Mouse (Mus musculus) brown adipose tissue, adult 24 weeks (tissue): ENCODE results near the gene Ahnak2. TPM values are rescaled to one million over a fixed set of nuclear protein-coding genes. Genes with fewer than 3 reads are reported as not detected.
A peak's percentile ranks its signal among the peaks of the same experiment; 100 is the strongest.
"Not testable (repeated sequence)": the region's sequence is repeated elsewhere in the genome, so short reads cannot be mapped to it uniquely, and the experiment has no call there.

Experiments used
- H3K27ac ChIP-seq: fragments of 200-500 bp; replicated peaks from 2 replicates; pipeline ENCODE4 v1.5.1; 2012; ENCODE audit warnings: low read depth, mild to moderate bottlenecking, low read length
- H3K4me1 ChIP-seq: fragments of 200-500 bp; 2 replicates; pipeline ENCODE4 v1.6.1; 2012; ENCODE audit warnings: low read length, mixed read lengths; ENCODE audit not compliant: control insufficient read depth, insufficient read depth, insufficient read length
- H3K4me3 ChIP-seq: fragments of 200-500 bp; 2 replicates; pipeline ENCODE4 v1.5.1; 2012; ENCODE audit warnings: low read depth, mild to moderate bottlenecking, low read length, moderate library complexity; ENCODE audit not compliant: insufficient read depth
- polyA plus RNA-seq: library from polyadenylated mRNA; stranded (reverse); fragments of >200 nt; gene quantifications from 2 replicates; pipeline ENCODE4 v1.2.4, GENCODE M21; 2012; ENCODE audit not compliant: missing spikeins, insufficient read depth, insufficient read length

Ahnak2 gene
- polyA plus RNA-seq, result 2.9 and 3.2 TPM in 2 replicates

GRCm38 (mm10) chr12:112801864-112802846 is at the start of gene Ahnak2:
TSS of gene Ahnak2 (minus strand) at chr12:112802657.
- Histone ChIP-seq H3K4me3 (peak within 1 kb of the TSS; percentile 19), H3K27ac (no peak within 1 kb of the TSS), H3K4me1 (no peaks in the 10 kb centered on the region)

GRCm38 (mm10) chr12:112851116-112851515 is 48.7 kb upstream of the Ahnak2 start:
- Histone ChIP-seq H3K4me3 (no peak overlapping the region), H3K27ac (no peak overlapping the region)

GRCm38 (mm10) chr12:112850344-112850743 is 47.9 kb upstream of the Ahnak2 start:
- Histone ChIP-seq H3K4me3 (no peak overlapping the region), H3K27ac (no peak overlapping the region), H3K4me1 (no peaks in the 10 kb centered on the region)

More at GRCm38 (mm10) chr12:112851116-112851515, 48.7 kb upstream of the Ahnak2 start:
- H3K4me1 ChIP-seq, result no peaks in the 10 kb centered on the region

- no peak overlapping the region for H3K27ac ChIP-seq
- no peak overlapping the region for H3K4me3 ChIP-seq
- H3K4me1 ChIP-seq, result no peaks in the 10 kb centered on the region
These were observed 47.0 kb upstream of the Ahnak2 start for GRCm38 (mm10) chr12:112849235-112850022.

- no peak overlapping the region for H3K27ac ChIP-seq
- H3K4me1 ChIP-seq, result no peaks in the 10 kb centered on the region
- H3K4me3 ChIP-seq, result no peak overlapping the region
These were observed 45.4 kb upstream of the Ahnak2 start for GRCm38 (mm10) chr12:112847880-112848279.

- H3K4me1 ChIP-seq, result no peaks in the 10 kb centered on the region
- H3K4me3 ChIP-seq, result no peak overlapping the region
These were observed 41.3 kb upstream of the Ahnak2 start for GRCm38 (mm10) chr12:112843803-112844202.

GRCm38 (mm10) chr12:112842128-112842527 is 39.7 kb upstream of the Ahnak2 start:
- not testable (repeated sequence) for H3K4me3 ChIP-seq, H3K4me1 ChIP-seq, H3K27ac ChIP-seq

More at GRCm38 (mm10) chr12:112843803-112844202, 41.3 kb upstream of the Ahnak2 start:
- H3K27ac ChIP-seq, result no peak overlapping the region

- not testable (repeated sequence) for H3K27ac ChIP-seq, H3K4me3 ChIP-seq, H3K4me1 ChIP-seq
These were observed 39.0 kb upstream of the Ahnak2 start for GRCm38 (mm10) chr12:112841338-112841892.

GRCm38 (mm10) chr12:112840209-112841086 is 38.0 kb upstream of the Ahnak2 start:
- Histone ChIP-seq H3K4me1 (no peaks in the 10 kb centered on the region), H3K4me3 (no peak overlapping the region), H3K27ac (peak overlapping the region; percentile 48)

- no peaks in the 10 kb centered on the region for H3K4me1 ChIP-seq
- H3K4me3 ChIP-seq, result no peak overlapping the region
- no peak overlapping the region for H3K27ac ChIP-seq
These were observed 32.6 kb upstream of the Ahnak2 start for GRCm38 (mm10) chr12:112835046-112835445.

GRCm38 (mm10) chr12:112833527-112833926 is 31.1 kb upstream of the Ahnak2 start:
- H3K27ac ChIP-seq, result no peak overlapping the region
- H3K4me1 ChIP-seq, result no peaks in the 10 kb centered on the region
- no peak overlapping the region for H3K4me3 ChIP-seq

- Histone ChIP-seq H3K27ac (no peak overlapping the region), H3K4me1 (peaks cover 9% of the 10 kb centered on the region; the same call in 1 of the 2 replicates), H3K4me3 (no peak overlapping the region)
These were observed 30.0 kb upstream of the Ahnak2 start for GRCm38 (mm10) chr12:112832411-112832810.

- Histone ChIP-seq H3K4me3 (peak overlapping the region; percentile 89; the same call in 1 of the 2 replicates), H3K27ac (no peak overlapping the region), H3K4me1 (peaks cover 9% of the 10 kb centered on the region; the same call in 1 of the 2 replicates)
These were observed 28.1 kb upstream of the Ahnak2 start for GRCm38 (mm10) chr12:112830570-112830969.

- Histone ChIP-seq H3K4me1 (peaks cover 9% of the 10 kb centered on the region; the same call in 1 of the 2 replicates), H3K4me3 (peak overlapping the region; percentile 89), H3K27ac (no peak overlapping the region)
These were observed 27.7 kb upstream of the Ahnak2 start for GRCm38 (mm10) chr12:112830141-112830540.
